Mouse (Mus musculus) brain, embryonic 14.5 days (tissue): ENCODE results near the gene Cs. TPM values are rescaled to one million over a fixed set of nuclear protein-coding genes. Genes with fewer than 3 reads are reported as not detected.

Experiments used
- DNase-seq: peaks from one replicate; pipeline ENCODE4 v3.0.0-alpha.2; 2011; ENCODE audit warnings: low read depth
- CTCF ChIP-seq: fragments of 200-500 bp; IDR thresholded peaks from 2 replicates; pipeline ENCODE4 v1.5.1; 2012; ENCODE audit warnings: inconsistent platforms, mild to moderate bottlenecking, moderate library complexity, borderline replicate concordance; ENCODE audit not compliant: insufficient read depth, insufficient read length; ENCODE audit errors: extremely low read depth
- POLR2A ChIP-seq: fragments of 200-500 bp; IDR thresholded peaks from 2 replicates; pipeline ENCODE4 v1.6.1; 2012; ENCODE audit warnings: mild to moderate bottlenecking, inconsistent platforms, borderline replicate concordance; ENCODE audit not compliant: poor library complexity, insufficient read depth, insufficient read length, severe bottlenecking; ENCODE audit errors: extremely low read depth
- polyA plus RNA-seq: library from polyadenylated mRNA; depleted of rRNA; stranded (reverse); fragments of >200 nt; gene quantifications from 2 replicates; pipeline ENCODE4 v1.2.3, GENCODE M21; 2012

Gene Cs
- polyA plus RNA-seq, 1 experiment = 203 TPM

DNA sequence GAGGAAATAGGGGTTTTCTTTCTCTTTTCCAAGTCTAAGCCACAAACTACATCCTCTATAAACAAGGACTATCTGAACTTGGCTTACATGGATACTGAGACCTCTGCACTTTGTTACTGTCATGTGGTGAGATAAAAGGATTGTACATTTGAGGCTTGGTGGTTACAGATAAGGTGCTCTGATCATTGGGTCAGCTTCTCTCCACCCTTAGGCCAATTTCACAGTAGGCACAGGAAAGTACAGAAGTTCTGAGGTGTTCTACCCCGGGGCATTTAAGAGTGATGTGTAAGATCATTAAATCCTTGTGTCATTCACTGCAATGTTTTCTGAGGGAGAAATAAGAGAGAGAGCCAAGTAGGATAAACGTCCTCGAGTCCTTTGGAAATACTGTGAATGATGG is 937 bp upstream of the Cs start:
- DNase-seq = no peak
- TF ChIP-seq CTCF = no peak
- TF ChIP-seq POLR2A = no peak

DNA sequence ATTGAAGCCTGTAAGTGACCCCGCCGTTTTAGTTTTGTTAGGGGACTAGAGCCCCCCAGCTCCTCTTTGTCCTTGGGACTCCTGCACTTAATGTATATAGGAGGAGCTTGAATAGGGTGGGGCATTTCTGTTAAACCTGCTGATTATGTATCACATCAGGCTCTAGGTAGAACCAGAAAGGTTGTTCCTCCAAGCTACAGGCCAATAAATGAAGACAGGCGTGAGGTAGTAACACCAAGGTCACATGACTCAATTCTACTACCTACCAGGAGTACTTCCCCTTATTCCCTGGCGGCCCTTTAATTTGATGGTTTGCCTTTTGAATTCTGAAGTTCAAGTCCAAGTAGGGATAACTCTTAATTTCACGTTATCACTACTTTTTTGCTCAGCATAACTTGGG is 881 bp downstream of the Cs start:
- no peak for TF ChIP-seq CTCF
- TF ChIP-seq POLR2A = no peak
- DNase-seq = no peak

DNA sequence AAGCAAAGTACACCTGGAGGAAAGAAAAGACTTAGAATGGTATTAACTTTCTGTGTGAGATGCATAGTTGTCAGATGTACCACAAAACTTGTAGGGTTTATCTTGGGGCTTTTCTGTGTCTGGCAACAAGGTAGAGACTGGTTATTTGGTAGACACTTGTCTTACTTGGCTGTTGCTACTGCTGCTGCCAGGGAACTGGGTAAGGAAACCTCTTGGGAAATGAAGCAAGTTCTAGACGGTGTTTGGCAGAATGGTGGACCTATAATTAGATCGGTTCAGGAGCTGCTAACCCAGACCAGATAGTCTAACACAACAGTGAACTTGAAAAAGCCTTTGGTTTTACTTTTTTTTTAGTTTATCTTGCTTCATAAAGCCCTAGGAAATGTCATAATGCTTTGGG is 1.4 kb downstream of the Cs start:
- DNase-seq = no peak
- TF ChIP-seq POLR2A (no peak), CTCF (no peak)

DNA sequence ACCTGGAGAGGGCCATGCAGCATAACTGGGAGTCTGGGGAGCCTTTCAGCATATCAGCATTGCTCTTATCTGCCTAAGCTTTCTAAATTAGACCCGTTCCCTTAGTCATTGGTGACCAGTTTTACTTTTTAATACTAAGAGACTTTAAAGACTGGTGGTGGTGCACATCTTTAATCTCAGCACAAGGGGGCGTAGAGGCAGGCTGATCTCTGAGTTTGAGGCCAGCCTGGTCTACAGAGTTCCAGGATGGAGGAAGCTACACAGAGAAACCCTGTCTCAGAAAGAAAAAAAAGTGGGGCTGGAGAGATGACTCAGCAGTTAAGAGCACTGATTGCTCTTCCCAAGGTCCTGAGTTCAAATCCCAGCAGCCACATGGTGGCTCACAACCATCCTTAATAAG is 2.7 kb downstream of the Cs start:
- TF ChIP-seq POLR2A (no peak), CTCF (peak; percentile 21; the same call in 1 of the 2 replicates)
- DNase-seq = no peak

DNA sequence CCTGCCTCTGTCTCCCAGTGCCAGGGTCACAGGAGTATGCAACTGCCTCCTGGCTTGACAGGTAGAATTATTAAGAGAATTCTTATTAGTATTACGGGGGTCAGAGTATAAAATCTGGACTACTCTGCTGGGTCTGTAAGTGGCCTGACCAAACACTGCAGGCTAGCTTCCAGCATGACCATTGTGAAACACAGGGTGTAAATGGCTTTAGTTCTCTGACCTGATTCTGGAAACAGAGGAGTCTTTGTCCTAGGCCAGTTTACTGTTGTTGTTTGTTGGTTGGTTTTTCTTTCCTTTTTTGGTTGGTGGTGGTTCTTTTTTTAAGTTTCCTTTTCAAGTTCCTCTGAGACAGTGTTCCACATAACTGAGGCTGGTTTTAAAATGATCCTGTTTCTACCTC is 5.9 kb downstream of the Cs start:
- DNase-seq = no peak
- no peak for TF ChIP-seq CTCF
- TF ChIP-seq POLR2A = no peak

DNA sequence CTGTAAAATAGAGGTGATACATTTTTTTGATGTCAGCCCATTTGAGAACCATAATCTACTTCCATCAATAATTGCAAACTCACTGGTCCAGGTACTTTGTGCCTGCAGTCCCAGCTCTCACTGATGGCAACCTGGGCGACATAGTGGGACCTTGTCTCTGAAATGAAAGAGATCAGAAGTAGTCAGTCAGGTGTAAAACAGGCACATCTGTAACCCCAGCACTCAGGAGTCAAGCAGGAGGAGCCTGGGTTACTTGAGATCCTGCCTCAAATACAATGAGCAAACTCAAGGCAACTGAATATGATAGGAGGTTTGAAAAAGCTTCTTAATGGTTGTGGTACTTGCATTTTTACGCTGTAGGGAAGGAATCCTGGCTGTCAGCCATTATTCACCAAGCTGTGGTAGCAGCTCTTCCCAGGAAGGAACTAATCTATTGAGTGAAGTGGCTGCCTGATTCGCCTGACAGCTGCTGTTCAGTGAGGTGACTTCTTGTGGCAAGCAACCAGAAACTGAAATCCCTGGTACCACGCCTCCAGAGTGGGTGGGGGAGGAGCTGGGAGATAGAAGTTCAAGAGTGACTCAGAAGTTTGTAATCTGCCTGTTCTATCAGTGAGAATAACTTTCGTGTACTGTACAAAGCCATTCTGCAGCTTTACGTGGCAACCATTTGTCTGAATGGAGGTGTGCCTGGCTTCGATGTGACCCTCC is 7.2 kb downstream of the Cs start:
- TF ChIP-seq POLR2A (no peak), CTCF (no peak)
- peak; percentile 88 for DNase-seq

DNA sequence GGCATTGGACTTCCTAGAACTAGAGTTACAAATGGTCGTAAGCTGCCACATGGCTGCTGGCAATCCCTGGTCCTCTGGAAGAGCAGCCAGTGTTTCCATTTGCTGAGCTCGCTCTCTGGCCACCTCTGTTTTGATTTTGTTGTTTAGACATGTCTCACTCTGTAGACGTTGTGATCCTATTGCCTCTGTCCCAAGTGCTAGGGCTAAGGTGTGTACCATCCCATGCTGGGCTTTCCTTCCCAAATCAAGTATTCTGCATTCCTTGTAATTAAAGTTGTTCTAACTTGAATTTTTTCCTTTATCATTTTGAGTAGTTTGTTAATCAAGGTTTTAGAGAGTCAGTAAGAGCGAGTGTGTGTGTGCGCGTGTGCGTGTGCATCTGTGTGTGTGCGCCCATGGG is 10.0 kb downstream of the Cs start:
- TF ChIP-seq CTCF = no peak
- no peak for TF ChIP-seq POLR2A

DNA sequence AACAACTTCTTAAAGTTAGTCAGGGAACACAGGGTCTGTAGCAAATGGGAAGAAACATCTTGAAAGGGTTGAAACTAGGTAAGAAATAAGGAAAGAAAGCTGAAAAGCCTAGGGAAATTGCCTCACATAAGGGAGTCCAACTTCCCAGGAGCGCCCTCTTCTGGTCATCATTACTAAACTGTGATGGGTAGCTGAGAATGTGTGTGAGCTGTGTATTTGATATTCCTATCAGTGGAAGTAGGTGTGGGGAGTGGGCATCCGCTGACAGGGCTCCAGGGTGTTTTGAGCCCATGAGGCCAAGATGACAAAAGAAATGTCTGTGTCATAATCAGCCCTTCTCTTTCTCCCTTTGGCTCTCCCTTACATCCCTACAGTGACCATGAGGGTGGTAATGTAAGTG is 21.3 kb downstream of the Cs start:
- TF ChIP-seq POLR2A (no peak), CTCF (peak; percentile 58; the same call in 1 of the 2 replicates)
- DNase-seq = peak; percentile 64

More for the DNA sequence above, 10.0 kb downstream of the Cs start:
- DNase-seq = no peak

DNA sequence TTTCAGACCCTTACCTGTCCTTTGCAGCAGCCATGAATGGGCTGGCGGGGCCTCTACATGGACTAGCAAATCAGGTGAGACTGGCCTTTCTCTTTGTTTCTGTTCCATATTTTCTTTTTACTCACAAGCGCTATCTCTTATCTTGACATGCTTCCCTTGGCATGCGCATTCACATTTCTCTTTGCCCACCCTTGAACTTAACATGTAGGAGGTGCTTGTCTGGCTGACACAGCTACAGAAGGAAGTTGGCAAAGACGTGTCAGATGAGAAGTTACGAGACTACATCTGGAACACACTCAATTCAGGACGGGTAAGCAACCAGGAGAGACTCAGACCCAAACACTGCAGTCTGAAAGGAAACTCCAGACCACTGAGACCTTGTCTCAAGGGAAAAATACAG is 21.7 kb downstream of the Cs start:
- DNase-seq = no peak
- TF ChIP-seq POLR2A = no peak

DNA sequence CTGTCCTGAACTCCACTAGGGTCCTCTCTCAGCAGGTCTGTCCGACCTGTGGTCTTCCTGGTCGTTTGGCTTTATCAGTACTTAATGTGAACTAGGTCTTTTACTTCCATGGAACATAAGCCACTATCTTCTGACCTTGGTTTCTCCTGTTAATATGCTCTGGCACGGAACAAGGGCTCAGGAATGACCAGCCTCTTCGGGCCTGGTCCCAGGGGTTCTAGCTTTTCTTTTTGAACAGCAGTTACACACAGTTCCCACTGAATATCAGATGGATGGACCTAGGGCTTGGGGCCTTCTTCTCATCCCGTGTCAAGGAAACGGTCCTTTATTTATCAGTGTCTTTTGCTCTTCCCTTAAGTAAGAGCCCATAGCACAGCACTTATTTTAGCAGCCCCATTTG is 24.3 kb downstream of the Cs start:
- DNase-seq = no peak
- no peak for TF ChIP-seq POLR2A
- no peak for TF ChIP-seq CTCF

DNA sequence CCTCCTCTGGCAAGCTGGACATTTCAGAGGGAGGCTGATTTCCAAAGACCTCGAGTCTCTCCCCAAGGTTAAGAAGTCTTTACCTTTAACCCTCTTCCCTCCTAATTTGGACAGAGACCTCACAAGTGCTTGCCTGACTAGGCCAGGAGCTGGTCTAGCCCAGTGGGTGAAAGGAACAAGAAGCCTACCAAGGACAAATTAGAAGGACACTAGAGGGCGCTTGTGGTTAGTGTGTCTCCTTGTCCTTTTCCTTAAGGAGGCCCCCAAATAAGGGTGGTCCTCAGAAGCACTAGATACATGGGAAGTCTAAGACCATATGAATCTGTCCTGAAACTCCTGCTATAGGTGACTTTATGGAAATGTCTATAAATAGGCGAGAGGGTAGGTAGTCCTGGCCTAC is 25.0 kb downstream of the Cs start:
- DNase-seq = peak; percentile 80
- no peak for TF ChIP-seq POLR2A
- TF ChIP-seq CTCF = peak; percentile 59; the same call in 1 of the 2 replicates

DNA sequence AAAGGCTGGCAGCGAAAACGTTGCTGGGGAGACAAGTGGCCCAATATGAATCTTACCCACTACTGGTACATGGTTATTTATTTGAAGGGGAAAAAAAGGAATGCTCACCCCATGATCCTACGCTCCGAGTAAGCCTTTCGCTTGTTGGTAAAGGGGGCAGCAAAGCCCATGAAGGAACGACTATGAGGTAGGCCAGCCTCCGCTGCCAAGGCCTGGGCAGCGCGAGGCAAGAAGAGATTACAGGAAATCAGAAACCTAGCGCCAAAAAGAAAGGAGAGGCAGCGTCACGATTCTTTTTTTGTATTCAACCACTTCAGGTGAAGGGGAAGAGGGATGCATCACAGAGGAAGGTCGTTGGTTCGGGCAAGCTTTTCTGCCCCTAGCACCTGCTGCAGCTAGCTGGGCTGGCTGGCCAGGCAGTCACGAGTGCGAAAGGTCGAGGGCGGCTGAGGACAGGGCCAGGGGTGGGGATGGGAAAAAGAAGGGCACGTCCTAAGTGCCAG is 30.4 kb downstream of the Cs start:
- TF ChIP-seq POLR2A = no peak
- no peak for TF ChIP-seq CTCF
- DNase-seq = peak; percentile 48
